ENCODE assay signal across 27 mouse cellular contexts in the genomic region with DNA sequence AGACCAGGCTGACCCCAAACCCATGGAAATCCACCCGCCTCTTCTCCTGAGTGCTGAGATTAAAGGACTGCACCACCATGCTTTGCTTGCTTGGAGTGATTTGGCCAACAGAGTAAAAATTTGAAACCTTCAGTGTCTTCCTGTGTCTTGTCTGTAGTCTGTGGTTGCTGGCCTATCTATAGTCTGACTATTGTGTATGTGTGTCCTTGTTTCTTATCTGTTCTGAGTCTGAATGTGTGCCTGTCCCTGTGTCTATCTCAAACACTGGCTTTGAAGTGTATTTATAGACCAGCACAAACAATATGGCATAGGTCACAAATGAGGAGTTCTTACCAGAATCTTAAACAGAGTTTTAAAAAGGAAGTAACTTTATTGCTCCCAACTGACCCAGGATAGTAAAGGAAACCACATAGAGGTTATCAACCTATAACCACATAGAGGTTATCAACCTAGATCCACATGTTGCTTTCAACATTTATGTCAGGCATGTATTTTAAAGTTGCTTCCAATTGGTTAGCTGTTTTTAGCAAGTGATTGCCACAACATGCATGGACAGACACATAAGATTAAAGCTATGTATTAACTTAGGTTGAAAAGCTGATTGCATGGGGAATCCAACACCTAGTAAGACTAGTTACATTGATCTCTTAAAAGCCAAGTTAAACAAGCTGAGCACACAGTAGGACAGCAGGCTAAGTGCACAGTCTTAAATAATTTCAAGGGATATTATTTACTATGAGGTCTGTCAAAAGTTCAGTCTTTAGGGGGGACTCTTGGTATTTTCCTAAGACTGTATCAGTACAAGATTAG. TPM values are rescaled to one million over a fixed set of nuclear protein-coding genes. Genes with fewer than 3 reads are reported as not detected.
DNase-seq lines count a peak whose midpoint lies in the region; ATAC-seq and TF ChIP-seq lines count a peak whose summit lies in the region.
"Had no signal": no experiment of that assay in that cellular context is flagged by ENCODE, and none has a peak within 500 bp of the region (broad histone marks: within the 10 kb centered on the region; RNA-seq: fewer than 3 reads in every experiment).

No protein-coding gene starts in this region.

- no peak for TF ChIP-seq EP300 in stomach, postnatal 0 days (optimal IDR thresholded peaks at IDR 0.05)

- H3K4me1 ChIP-seq in heart, embryonic 10.5 days: peaks cover 32% of the 10 kb centered on the region
- H3K4me1 ChIP-seq in lung, embryonic 16.5 days (replicated peaks; ENCODE audit: control insufficient read depth, insufficient read depth, low read length): peaks cover 3% of the 10 kb centered on the region; the same call in 1 of the 2 replicates
- peaks cover 37% of the 10 kb centered on the region for H3K4me1 ChIP-seq in liver, embryonic 12.5 days
- H3K4me1 ChIP-seq in stomach, postnatal 0 days (replicated peaks; ENCODE audit: control insufficient read depth, insufficient read depth): no peaks in the 10 kb centered on the region; the same call in 1 of the 2 replicates
- H3K4me1 ChIP-seq in kidney, adult 2 months (ENCODE audit: control insufficient read depth, insufficient read depth, low read length): peaks cover 2% of the 10 kb centered on the region; the same call in 1 of the 2 replicates
- H3K4me1 ChIP-seq: embryonic facial prominence, embryonic 12.5 days; forebrain, embryonic 13.5 days; hindbrain, embryonic 15.5 days; midbrain, embryonic 12.5 days; neural tube, embryonic 12.5 days had no signal

- no peak for ATAC-seq in lung, embryonic 16.5 days (ENCODE audit: low read depth)
- peak; percentile 52 for ATAC-seq in liver, embryonic 12.5 days
- ATAC-seq in stomach, postnatal 0 days (ENCODE audit: low FRiP score, low TSS enrichment): no peak
- ATAC-seq: forebrain, embryonic 13.5 days had no signal

- no peak for TF ChIP-seq POLR2A in kidney, adult 2 months (IDR thresholded peaks at IDR 0.05; ENCODE audit: low read depth, low read length)

- no peak overlapping the region for H3K9ac ChIP-seq in lung, embryonic 16.5 days (ENCODE audit: low read length)
- H3K9ac ChIP-seq in liver, embryonic 12.5 days: no peak overlapping the region
- H3K9ac ChIP-seq in stomach, postnatal 0 days (ENCODE audit: low read length): no peak overlapping the region
- H3K9ac ChIP-seq: embryonic facial prominence, embryonic 12.5 days; forebrain, embryonic 13.5 days; hindbrain, embryonic 15.5 days; midbrain, embryonic 12.5 days; neural tube, embryonic 12.5 days had no signal

- intact Hi-C loops in heart, postnatal 36 days (cut with DNase I): no loop called here

- H3K27ac ChIP-seq in heart, embryonic 10.5 days: peak overlapping the region; percentile 73
- peak overlapping the region; percentile 21; the same call in 1 of the 2 replicates for H3K27ac ChIP-seq in lung, embryonic 16.5 days (ENCODE audit: low read length)
- no peak overlapping the region for H3K27ac ChIP-seq in liver, embryonic 12.5 days
- H3K27ac ChIP-seq in stomach, postnatal 0 days (replicated peaks): peak overlapping the region; percentile 45; the same call in 1 of the 2 replicates
- no peak overlapping the region for H3K27ac ChIP-seq in kidney, adult 2 months (ENCODE audit: insufficient read depth, low read depth, low read length)
- H3K27ac ChIP-seq: embryonic facial prominence, embryonic 12.5 days; forebrain, embryonic 13.5 days; heart, adult 2 months; hindbrain, embryonic 15.5 days; layer of hippocampus, adult 2 months; midbrain, embryonic 12.5 days; neural tube, embryonic 12.5 days had no signal

- peaks cover 12% of the 10 kb centered on the region for H3K27me3 ChIP-seq in heart, embryonic 10.5 days (ENCODE audit: insufficient read depth, poor library complexity, severe bottlenecking)
- H3K27me3 ChIP-seq in lung, embryonic 16.5 days (ENCODE audit: control insufficient read depth, insufficient read depth, low read depth, low read length): no peaks in the 10 kb centered on the region
- H3K27me3 ChIP-seq in liver, embryonic 12.5 days (replicated peaks): peaks cover 19% of the 10 kb centered on the region
- no peaks in the 10 kb centered on the region for H3K27me3 ChIP-seq in stomach, postnatal 0 days (ENCODE audit: control insufficient read depth, insufficient read depth, low read length)
- H3K27me3 ChIP-seq in kidney, adult 2 months (replicated peaks; ENCODE audit: control insufficient read depth, insufficient read depth, low read length): no peaks in the 10 kb centered on the region
- H3K27me3 ChIP-seq: embryonic facial prominence, embryonic 12.5 days; forebrain, embryonic 13.5 days; hindbrain, embryonic 15.5 days; midbrain, embryonic 12.5 days; neural tube, embryonic 12.5 days had no signal

- TF ChIP-seq CTCF in stomach, postnatal 0 days (IDR thresholded peaks at IDR 0.05; ENCODE audit: low read depth): no peak
- no peak for TF ChIP-seq CTCF in kidney, adult 2 months (conservative IDR thresholded peaks at IDR 0.05; ENCODE audit: insufficient read depth, insufficient read length, low read depth, low read length)

- no peak overlapping the region for H3K4me3 ChIP-seq in heart, embryonic 10.5 days
- H3K4me3 ChIP-seq in lung, embryonic 16.5 days (ENCODE audit: low read length): no peak overlapping the region
- H3K4me3 ChIP-seq in liver, embryonic 12.5 days: no peak overlapping the region
- no peak overlapping the region for H3K4me3 ChIP-seq in stomach, postnatal 0 days (ENCODE audit: low read depth, low read length)
- H3K4me3 ChIP-seq in kidney, adult 2 months (ENCODE audit: insufficient read depth, low read depth, low read length): no peak overlapping the region
- H3K4me3 ChIP-seq: embryonic facial prominence, embryonic 12.5 days; erythroblast, embryonic 14.5 days; forebrain, embryonic 13.5 days; heart, adult 2 months; hindbrain, embryonic 15.5 days; layer of hippocampus, adult 2 months; midbrain, embryonic 12.5 days; neural tube, embryonic 12.5 days had no signal

- H3K4me2 ChIP-seq in lung, embryonic 16.5 days (ENCODE audit: low read depth, low read length): no peak overlapping the region
- H3K4me2 ChIP-seq in liver, embryonic 12.5 days: no peak overlapping the region
- no peak overlapping the region for H3K4me2 ChIP-seq in stomach, postnatal 0 days (replicated peaks; ENCODE audit: low read depth)
- H3K4me2 ChIP-seq: embryonic facial prominence, embryonic 12.5 days; forebrain, embryonic 13.5 days; hindbrain, embryonic 15.5 days; midbrain, embryonic 12.5 days; neural tube, embryonic 12.5 days had no signal

- 70% methylated on average over 1 of the region's 1 CpGs for WGBS in heart, embryonic 10.5 days
- 57% methylated on average over 1 of the region's 1 CpGs for WGBS in lung, embryonic 16.5 days
- 32% methylated on average over 1 of the region's 1 CpGs for WGBS in liver, embryonic 12.5 days (ENCODE audit: insufficient replicate concordance)
- 78% methylated on average over 1 of the region's 1 CpGs for WGBS in stomach, postnatal 0 days
- WGBS in kidney, adult 2 months: 89% methylated on average over 1 of the region's 1 CpGs

- 0 out of 2 replicates have a peak, but pooled peaks cover 6% of the 10 kb centered on the region for H3K36me3 ChIP-seq in heart, embryonic 10.5 days
- H3K36me3 ChIP-seq in lung, embryonic 16.5 days (ENCODE audit: control insufficient read depth, insufficient read depth, low read length): no peaks in the 10 kb centered on the region
- no peaks in the 10 kb centered on the region for H3K36me3 ChIP-seq in liver, embryonic 12.5 days
- H3K36me3 ChIP-seq in stomach, postnatal 0 days (ENCODE audit: control insufficient read depth, insufficient read depth, low read length): no peaks in the 10 kb centered on the region
- H3K36me3 ChIP-seq in kidney, adult 2 months (ENCODE audit: control insufficient read depth, insufficient read depth, low read length): no peaks in the 10 kb centered on the region

- H3K9me3 ChIP-seq in heart, embryonic 10.5 days: no peaks in the 10 kb centered on the region
- H3K9me3 ChIP-seq in lung, embryonic 16.5 days (ENCODE audit: control insufficient read depth, low read length): no peaks in the 10 kb centered on the region
- no peaks in the 10 kb centered on the region for H3K9me3 ChIP-seq in liver, embryonic 12.5 days (replicated peaks)
- no peaks in the 10 kb centered on the region for H3K9me3 ChIP-seq in stomach, postnatal 0 days (ENCODE audit: control insufficient read depth, low read length)
- H3K9me3 ChIP-seq: embryonic facial prominence, embryonic 12.5 days; forebrain, embryonic 13.5 days; hindbrain, embryonic 15.5 days; midbrain, embryonic 12.5 days; neural tube, embryonic 12.5 days had no signal

- no peak for DNase-seq in heart, embryonic 10.5 days (ENCODE audit: low spot score)
- no peak for DNase-seq in heart, postnatal 36 days
- DNase-seq in lung, postnatal 25 days (ENCODE audit: low spot score): no peak
- DNase-seq in stomach, postnatal 0 days (ENCODE audit: low spot score): no peak
- no peak for DNase-seq in kidney, adult 8-10 months
- DNase-seq in kidney, adult 2 months: no peak
- DNase-seq: cerebellum, adult 9-11 months; layer of hippocampus, postnatal 36 days; thymus, postnatal 25 days had no signal

RNA-seq across cellular contexts. Expression of a gene that starts 6.0 kb away (rescaled TPM):
- not detected in 2 replicates for polyA plus RNA-seq in heart, embryonic 10.5 days (2016; fragmentation: Nextera tagmentation; extraction: Ambion mirVana)
- total RNA-seq in heart, postnatal 36 days (2021): not detected
- polyA plus RNA-seq in lung, embryonic 16.5 days (2015; fragmentation: Nextera tagmentation; extraction: Ambion mirVana): not detected in 2 replicates
- not detected in 2 replicates for polyA plus RNA-seq in liver, embryonic 12.5 days (2016; fragmentation: Nextera tagmentation; extraction: Ambion mirVana)
- polyA plus RNA-seq in stomach, postnatal 0 days (2015; fragmentation: Nextera tagmentation; extraction: Ambion mirVana): not detected in 2 replicates
- polyA plus RNA-seq in kidney, adult 2 months (2012; rRNA removed): not detected in 2 replicates
- total RNA-seq: adrenal gland, adult 18-20 months; gastrocnemius, postnatal 10 days; heart, adult 2 months; heart, postnatal 4 days; layer of hippocampus, adult 2 months; layer of hippocampus, postnatal 36 days; left cerebral cortex, postnatal 25 days; liver, adult 2 months had no signal
- polyA plus RNA-seq: embryonic facial prominence, embryonic 12.5 days; erythroblast, embryonic 14.5 days; forebrain, embryonic 13.5 days; frontal cortex, adult 2 months; heart, adult 2 months; hindbrain, embryonic 15.5 days; intestine, postnatal 0 days; liver, adult 2 months; midbrain, embryonic 12.5 days; neural tube, embryonic 12.5 days; testis, adult 2 months had no signal

RNA-seq across cellular contexts. Expression of a gene that starts 15.4 kb away (rescaled TPM):
- not detected in 2 replicates for polyA plus RNA-seq in heart, embryonic 10.5 days (2016; fragmentation: Nextera tagmentation; extraction: Ambion mirVana)
- not detected for total RNA-seq in heart, postnatal 36 days (2021)
- 0.08 and 0.16 TPM in 2 replicates for polyA plus RNA-seq in lung, embryonic 16.5 days (2015; fragmentation: Nextera tagmentation; extraction: Ambion mirVana)
- not detected in 2 replicates for polyA plus RNA-seq in liver, embryonic 12.5 days (2016; fragmentation: Nextera tagmentation; extraction: Ambion mirVana)
- polyA plus RNA-seq in stomach, postnatal 0 days (2015; fragmentation: Nextera tagmentation; extraction: Ambion mirVana): not detected in 2 replicates
- not detected in 2 replicates for polyA plus RNA-seq in kidney, adult 2 months (2012; rRNA removed)
- total RNA-seq: adrenal gland, adult 18-20 months; gastrocnemius, postnatal 10 days; heart, adult 2 months; heart, postnatal 4 days; layer of hippocampus, adult 2 months; layer of hippocampus, postnatal 36 days; left cerebral cortex, postnatal 25 days; liver, adult 2 months had no signal
- polyA plus RNA-seq: erythroblast, embryonic 14.5 days; forebrain, embryonic 13.5 days; frontal cortex, adult 2 months; heart, adult 2 months; hindbrain, embryonic 15.5 days; intestine, postnatal 0 days; liver, adult 2 months; midbrain, embryonic 12.5 days; neural tube, embryonic 12.5 days; testis, adult 2 months had no signal

RNA-seq across cellular contexts. Expression of a gene that starts 25.7 kb away (rescaled TPM):
- polyA plus RNA-seq in heart, embryonic 10.5 days (2016; fragmentation: Nextera tagmentation; extraction: Ambion mirVana): 1.7 and 1.9 TPM in 2 replicates
- under 1 TPM; 0.24 to 0.31 TPM for total RNA-seq in heart, postnatal 36 days (2021)
- polyA plus RNA-seq in lung, embryonic 16.5 days (2015; fragmentation: Nextera tagmentation; extraction: Ambion mirVana): 2.2 and 2.8 TPM in 2 replicates
- 1.5 and 1.8 TPM in 2 replicates for polyA plus RNA-seq in liver, embryonic 12.5 days (2016; fragmentation: Nextera tagmentation; extraction: Ambion mirVana)
- 3.1 and 3.6 TPM in 2 replicates for polyA plus RNA-seq in stomach, postnatal 0 days (2015; fragmentation: Nextera tagmentation; extraction: Ambion mirVana)
- 0.09 and 0.12 TPM in 2 replicates for polyA plus RNA-seq in kidney, adult 2 months (2012; rRNA removed)
- total RNA-seq: liver, adult 2 months had no signal
- polyA plus RNA-seq: liver, adult 2 months had no signal

RNA-seq across cellular contexts. Expression of a gene that starts 25.9 kb away (rescaled TPM):
- 2.7 and 3.3 TPM in 2 replicates for polyA plus RNA-seq in heart, embryonic 10.5 days (2016; fragmentation: Nextera tagmentation; extraction: Ambion mirVana)
- 10 to 100 TPM; 17.8 to 20.3 TPM for total RNA-seq in heart, postnatal 36 days (2021)
- polyA plus RNA-seq in lung, embryonic 16.5 days (2015; fragmentation: Nextera tagmentation; extraction: Ambion mirVana): 4.8 and 5.4 TPM in 2 replicates
- polyA plus RNA-seq in liver, embryonic 12.5 days (2016; fragmentation: Nextera tagmentation; extraction: Ambion mirVana): 0.44 and 0.53 TPM in 2 replicates
- polyA plus RNA-seq in stomach, postnatal 0 days (2015; fragmentation: Nextera tagmentation; extraction: Ambion mirVana): 2.0 and 2.4 TPM in 2 replicates
- 8.3 and 8.6 TPM in 2 replicates for polyA plus RNA-seq in kidney, adult 2 months (2012; rRNA removed)

RNA-seq across cellular contexts. Expression of a gene that starts 32.3 kb away (rescaled TPM):
- 0.53 and 0.92 TPM in 2 replicates for polyA plus RNA-seq in heart, embryonic 10.5 days (2016; fragmentation: Nextera tagmentation; extraction: Ambion mirVana)
- total RNA-seq in heart, postnatal 36 days (2021): 1 to 10 TPM; 4.2 to 4.7 TPM
- polyA plus RNA-seq in lung, embryonic 16.5 days (2015; fragmentation: Nextera tagmentation; extraction: Ambion mirVana): 2.0 and 2.9 TPM in 2 replicates
- 0.14 and 0.19 TPM in 2 replicates for polyA plus RNA-seq in liver, embryonic 12.5 days (2016; fragmentation: Nextera tagmentation; extraction: Ambion mirVana)
- polyA plus RNA-seq in stomach, postnatal 0 days (2015; fragmentation: Nextera tagmentation; extraction: Ambion mirVana): 6.1 and 7.8 TPM in 2 replicates
- polyA plus RNA-seq in kidney, adult 2 months (2012; rRNA removed): 4.8 and 5.1 TPM in 2 replicates
- polyA plus RNA-seq: erythroblast, embryonic 14.5 days had no signal

Comparison
In these comparisons a context has a peak if more than half of its experiments do, and no peak if none do; other contexts are left out.
1. H3K27ac ChIP-seq: peak in heart, embryonic 10.5 days (single experiment), lung, embryonic 16.5 days (single experiment) and stomach, postnatal 0 days (single experiment); none in liver, embryonic 12.5 days (single experiment) and kidney, adult 2 months (single experiment).